20 mouse cellular contexts compared by ENCODE assay signal in genomic region chr6:143860036-143860435, GRCm38 (mm10).
"Had no signal": no experiment of that assay in that cellular context is flagged by ENCODE, and none has a peak within 500 bp of the region (broad histone marks: within the 10 kb centered on the region; RNA-seq: fewer than 3 reads in every experiment).

No protein-coding gene starts in this region.

- H3K9ac ChIP-seq: kidney, embryonic 15.5 days; liver, embryonic 13.5 days; midbrain, embryonic 12.5 days; midbrain, embryonic 15.5 days; neural tube, embryonic 13.5 days had no signal

- DNase-seq: kidney, adult 11 months; kidney, adult 8-10 months; kidney, postnatal 10 days; kidney, postnatal 36 days; layer of hippocampus, postnatal 36 days; liver, embryonic 13.5 days; lung, adult 2 months; lung, postnatal 14 days; lung, postnatal 4 days; right cerebral cortex, adult 18-20 months; right cerebral cortex, postnatal 14 days; right cerebral cortex, postnatal 4 days; thymus, postnatal 25 days had no signal

- H3K9me3 ChIP-seq: kidney, embryonic 15.5 days; liver, embryonic 13.5 days; midbrain, embryonic 12.5 days; midbrain, embryonic 15.5 days; neural tube, embryonic 13.5 days had no signal

- H3K4me3 ChIP-seq: kidney, embryonic 15.5 days; left cerebral cortex, adult 2 months; liver, embryonic 13.5 days; midbrain, embryonic 12.5 days; midbrain, embryonic 15.5 days; myocyte; neural tube, embryonic 13.5 days had no signal

- H3K36me3 ChIP-seq: kidney, embryonic 15.5 days; liver, embryonic 13.5 days; midbrain, embryonic 12.5 days; midbrain, embryonic 15.5 days; neural tube, embryonic 13.5 days had no signal

- H3K27me3 ChIP-seq: liver, embryonic 13.5 days; midbrain, embryonic 12.5 days; midbrain, embryonic 15.5 days; neural tube, embryonic 13.5 days had no signal

- H3K4me2 ChIP-seq: kidney, embryonic 15.5 days; liver, embryonic 13.5 days; midbrain, embryonic 12.5 days; neural tube, embryonic 13.5 days had no signal

- H3K27ac ChIP-seq: kidney, embryonic 15.5 days; left cerebral cortex, adult 2 months; liver, embryonic 13.5 days; midbrain, embryonic 12.5 days; midbrain, embryonic 15.5 days; neural tube, embryonic 13.5 days; stomach, postnatal 0 days had no signal
